Mouse (Mus musculus) embryonic facial prominence, embryonic 12.5 days (tissue): Measurements from ENCODE around the gene Gm11032. TPM values are rescaled to one million over a fixed set of nuclear protein-coding genes. Genes with fewer than 3 reads are reported as not detected.
"Not testable (repeated sequence)": the region's sequence is repeated elsewhere in the genome, so short reads cannot be mapped to it uniquely, and the experiment has no call there.

Source experiments
- ATAC-seq: fragments of 200-750 bp; cut with Nextera tagmentation; 2 replicates; pipeline ENCODE4 v1.8.0; 2017; ENCODE audit not compliant: insufficient number of reproducible peaks, insufficient read depth, low FRiP score, low TSS enrichment
- H3K27ac ChIP-seq: fragments of 300-500 bp; sonication (generic); 2 replicates; pipeline ENCODE4 v1.5.1; 2016; ENCODE audit warnings: mild to moderate bottlenecking
- H3K27me3 ChIP-seq: fragments of 300-500 bp; sonication (generic); 2 replicates; pipeline ENCODE4 v1.6.1; 2016; ENCODE audit warnings: mild to moderate bottlenecking, moderate library complexity
- H3K36me3 ChIP-seq: fragments of 300-500 bp; sonication (generic); 2 replicates; pipeline ENCODE4 v1.6.1; 2016; ENCODE audit warnings: mild to moderate bottlenecking
- H3K4me1 ChIP-seq: fragments of 300-500 bp; sonication (generic); 2 replicates; pipeline ENCODE4 v1.6.1; 2016
- H3K4me2 ChIP-seq: fragments of 300-500 bp; sonication (generic); replicated peaks from 2 replicates; pipeline ENCODE4 v1.6.1; 2016; ENCODE audit warnings: mild to moderate bottlenecking, moderate library complexity
- H3K4me3 ChIP-seq: fragments of 300-500 bp; sonication (generic); 2 replicates; pipeline ENCODE4 v1.5.1; 2016; ENCODE audit warnings: mild to moderate bottlenecking
- H3K9ac ChIP-seq: fragments of 300-500 bp; sonication (generic); 2 replicates; pipeline ENCODE4 v1.6.1; 2016; ENCODE audit warnings: mild to moderate bottlenecking, moderate library complexity
- H3K9me3 ChIP-seq: fragments of 300-500 bp; sonication (generic); 2 replicates; pipeline ENCODE4 v1.6.1; 2016; ENCODE audit warnings: mild to moderate bottlenecking, moderate library complexity
- WGBS: fragments of 180-500 bp; shearing (Covaris S2); methylation state at CpG from one replicate; pipeline ENCODE4 v1.1.7; 2016; 5-methylcytosine and 5-hydroxymethylcytosine counted together
- polyA plus RNA-seq: library from polyadenylated mRNA; unstranded; fragments of >200 nt; fragmentation: Nextera tagmentation; extraction: Ambion mirVana; gene quantifications from 2 replicates; pipeline ENCODE4 v1.2.1, GENCODE M21; 2016

Gene Gm11032
- polyA plus RNA-seq, 1 experiment from 2014 or later = not detected

GRCm38 (mm10) chr11:4629861-4630280 lies 10.0 kb downstream of the Gm11032 start:
- ATAC-seq = no peak
- Histone ChIP-seq H3K4me1 (peaks cover 10% of the 10 kb centered on the region; the same call in 1 of the 2 replicates), H3K27ac (peak overlapping the region; percentile 8; the same call in 1 of the 2 replicates), H3K36me3 (no peaks in the 10 kb centered on the region), H3K27me3 (no peaks in the 10 kb centered on the region), H3K4me2 (no peak overlapping the region), H3K9me3 (no peaks in the 10 kb centered on the region), H3K4me3 (no peak overlapping the region), H3K9ac (no peak overlapping the region)
- 15% methylated on average over 8 of the region's 8 CpGs for WGBS

- 50% methylated on average over 2 of the region's 2 CpGs for WGBS
- no peak for ATAC-seq
- Histone ChIP-seq H3K4me1 (peaks cover 14% of the 10 kb centered on the region), H3K27me3 (no peaks in the 10 kb centered on the region), H3K4me2 (no peak overlapping the region), H3K36me3 (no peaks in the 10 kb centered on the region), H3K4me3 (no peak overlapping the region), H3K9me3 (no peaks in the 10 kb centered on the region), H3K9ac (no peak overlapping the region), H3K27ac (no peak overlapping the region)
Observed at GRCm38 (mm10) chr11:4633420-4633819, 13.6 kb downstream of the Gm11032 start.

GRCm38 (mm10) chr11:4634395-4634794 lies 14.5 kb downstream of the Gm11032 start:
- H3K9ac ChIP-seq = no peak overlapping the region
- no peaks in the 10 kb centered on the region for H3K36me3 ChIP-seq
- WGBS = 63% methylated on average over 5 of the region's 5 CpGs
- no peak overlapping the region for H3K4me2 ChIP-seq
- H3K4me3 ChIP-seq = no peak overlapping the region
- H3K9me3 ChIP-seq = no peaks in the 10 kb centered on the region
- no peak for ATAC-seq
- peaks cover 19% of the 10 kb centered on the region for H3K4me1 ChIP-seq
- H3K27me3 ChIP-seq = no peaks in the 10 kb centered on the region
- H3K27ac ChIP-seq = no peak overlapping the region

DNA sequence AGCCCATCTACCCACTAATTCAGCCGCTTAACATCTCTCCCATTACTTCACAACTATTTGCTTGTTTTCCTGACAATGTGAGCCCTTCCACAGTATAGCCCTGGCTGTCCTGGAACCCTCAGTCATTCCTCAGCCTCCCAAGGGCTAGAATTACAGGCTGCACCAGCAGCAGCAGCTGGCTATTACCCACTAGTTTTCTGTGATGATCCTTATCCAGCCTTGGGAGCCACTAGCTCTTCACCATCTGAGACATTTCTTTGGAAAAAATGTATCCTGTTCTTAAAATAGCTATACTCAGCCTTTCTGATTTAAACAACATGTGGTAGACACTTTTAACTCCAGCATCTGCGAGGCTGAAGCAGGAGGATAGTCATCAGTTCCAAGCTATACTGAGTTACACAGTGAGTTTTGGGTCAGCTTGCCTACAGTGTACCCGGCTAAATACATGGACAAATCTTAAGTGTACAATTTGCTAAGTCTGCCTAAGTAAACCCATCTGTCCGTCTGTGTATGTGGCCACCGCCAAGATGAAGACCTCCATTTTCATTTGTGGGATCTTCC lies 17.0 kb downstream of the Gm11032 start:
- H3K4me1 ChIP-seq = peaks cover 8% of the 10 kb centered on the region
- WGBS = 45% methylated on average over 5 of the region's 5 CpGs
- peak overlapping the region; percentile 41; the same call in 1 of the 2 replicates for H3K27ac ChIP-seq
- no peak for ATAC-seq
- peaks cover 8% of the 10 kb centered on the region for H3K36me3 ChIP-seq
- H3K4me2 ChIP-seq = peak overlapping the region; percentile 85
- no peaks in the 10 kb centered on the region for H3K9me3 ChIP-seq
- H3K9ac ChIP-seq = no peak overlapping the region
- no peaks in the 10 kb centered on the region for H3K27me3 ChIP-seq
- peak overlapping the region; percentile 75 for H3K4me3 ChIP-seq

DNA sequence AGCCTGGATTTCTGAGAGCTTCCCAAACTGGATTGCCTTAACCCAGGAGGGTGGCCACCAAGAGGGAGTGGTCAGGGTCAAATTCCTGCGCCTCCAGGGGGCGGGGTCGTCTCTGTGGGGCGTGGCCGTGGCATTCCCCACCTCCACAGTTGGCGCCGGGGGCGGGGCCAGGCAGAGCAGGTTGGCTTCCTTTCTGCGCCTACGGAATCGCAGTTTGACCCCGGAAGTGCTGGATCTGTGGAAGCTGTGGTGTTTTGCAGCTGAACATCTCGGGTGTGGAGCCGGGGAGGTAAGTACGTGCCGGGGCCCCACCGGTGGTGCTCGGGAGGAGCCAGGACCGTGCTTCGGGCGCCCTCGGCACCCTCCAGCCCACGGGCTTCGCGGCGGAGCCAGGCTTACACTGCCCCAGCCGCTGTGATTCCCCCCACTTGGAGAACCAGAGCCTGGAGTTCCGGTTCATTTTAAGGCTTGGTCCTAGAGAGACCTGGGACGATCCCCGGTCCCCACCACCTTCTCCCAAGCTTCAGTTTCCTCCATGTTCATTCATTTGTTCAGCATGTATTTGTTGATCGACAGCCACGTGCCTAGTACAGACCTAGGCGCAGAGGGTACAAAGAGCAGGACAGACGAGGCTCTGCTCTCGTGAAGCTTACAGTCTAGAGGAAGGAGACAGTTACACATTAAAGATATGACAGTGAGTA lies 17.8 kb downstream of the Gm11032 start, which contains the start of gene Ascc2:
Gene Ascc2 (plus strand): TSS at position 214 of the 701 bp plus-strand sequence.
- H3K4me1 ChIP-seq = peaks cover 8% of the 10 kb centered on the region
- H3K36me3 ChIP-seq = peaks cover 8% of the 10 kb centered on the region
- peak within 1 kb of the TSS; percentile 63 for H3K9ac ChIP-seq
- peak within 1 kb of the TSS; percentile 41 for H3K27ac ChIP-seq
- no peaks in the 10 kb centered on the region for H3K9me3 ChIP-seq
- H3K4me3 ChIP-seq = peak within 1 kb of the TSS; percentile 75
- H3K4me2 ChIP-seq = peak within 1 kb of the TSS; percentile 85
- peak; percentile 79 for ATAC-seq
- whole genome bisulfite sequencing = under 1% methylated on average over 35 of the region's 35 CpGs
- no peaks in the 10 kb centered on the region for H3K27me3 ChIP-seq

DNA sequence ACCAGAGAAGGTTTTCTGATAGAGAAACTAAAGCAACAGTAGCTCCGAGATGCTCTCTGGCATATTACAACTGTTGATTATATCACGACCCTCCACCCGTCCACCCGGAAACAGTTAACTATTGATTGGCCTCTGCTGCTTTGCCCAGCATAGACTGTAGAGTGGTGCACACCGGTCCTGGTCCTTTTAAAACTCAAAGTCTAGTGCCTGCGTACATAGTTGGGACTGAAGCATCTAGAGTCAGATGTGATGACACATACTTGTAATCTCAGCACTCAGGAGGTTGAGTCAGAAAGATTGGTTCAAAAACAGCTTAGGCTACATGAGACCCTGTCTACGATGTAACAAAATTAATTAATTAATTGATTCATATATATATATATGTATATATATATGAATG lies 18.4 kb downstream of the Gm11032 start:
- no peaks in the 10 kb centered on the region for H3K27me3 ChIP-seq
- H3K27ac ChIP-seq = no peak overlapping the region
- WGBS = 23% methylated on average over 7 of the region's 7 CpGs
- peak overlapping the region; percentile 63 for H3K9ac ChIP-seq
- H3K36me3 ChIP-seq = peaks cover 8% of the 10 kb centered on the region
- no peaks in the 10 kb centered on the region for H3K9me3 ChIP-seq
- peak overlapping the region; percentile 75 for H3K4me3 ChIP-seq
- H3K4me2 ChIP-seq = peak overlapping the region; percentile 85
- no peak for ATAC-seq
- peaks cover 8% of the 10 kb centered on the region for H3K4me1 ChIP-seq

GRCm38 (mm10) chr11:4641185-4641584 lies 21.3 kb downstream of the Gm11032 start:
- H3K9ac ChIP-seq = no peak overlapping the region
- no peaks in the 10 kb centered on the region for H3K27me3 ChIP-seq
- no peak for ATAC-seq
- peaks cover 8% of the 10 kb centered on the region for H3K4me1 ChIP-seq
- no peak overlapping the region for H3K27ac ChIP-seq
- no peak overlapping the region for H3K4me3 ChIP-seq
- no peaks in the 10 kb centered on the region for H3K9me3 ChIP-seq
- no peak overlapping the region for H3K4me2 ChIP-seq
- peaks cover 14% of the 10 kb centered on the region for H3K36me3 ChIP-seq

DNA sequence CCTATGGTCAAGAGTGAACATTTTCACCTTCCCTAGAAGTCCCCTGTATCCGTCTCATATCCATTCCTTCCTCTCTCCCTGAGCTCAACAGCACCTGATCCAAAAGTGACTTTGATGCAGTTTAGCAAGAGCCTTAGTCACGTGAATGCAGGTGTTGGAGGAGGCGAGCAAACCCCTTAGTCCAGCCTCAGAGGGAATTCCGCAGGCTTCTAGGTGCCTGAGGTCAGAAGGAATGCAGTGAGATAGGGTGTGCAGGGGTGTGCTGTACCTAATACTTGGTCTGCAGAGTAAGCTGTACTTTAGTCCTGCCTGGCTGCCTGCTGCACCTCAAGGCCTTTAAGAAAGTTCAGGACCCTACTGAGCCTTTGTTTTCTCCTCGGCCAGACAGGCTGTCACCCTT lies 23.9 kb downstream of the Gm11032 start:
- Histone ChIP-seq H3K4me2 (no peak overlapping the region), H3K9ac (no peak overlapping the region), H3K9me3 (no peaks in the 10 kb centered on the region), H3K27ac (no peak overlapping the region), H3K4me1 (peaks cover 2% of the 10 kb centered on the region; the same call in 1 of the 2 replicates), H3K36me3 (peaks cover 31% of the 10 kb centered on the region), H3K27me3 (no peaks in the 10 kb centered on the region), H3K4me3 (no peak overlapping the region)
- WGBS = 69% methylated on average over 5 of the region's 5 CpGs
- no peak for ATAC-seq

DNA sequence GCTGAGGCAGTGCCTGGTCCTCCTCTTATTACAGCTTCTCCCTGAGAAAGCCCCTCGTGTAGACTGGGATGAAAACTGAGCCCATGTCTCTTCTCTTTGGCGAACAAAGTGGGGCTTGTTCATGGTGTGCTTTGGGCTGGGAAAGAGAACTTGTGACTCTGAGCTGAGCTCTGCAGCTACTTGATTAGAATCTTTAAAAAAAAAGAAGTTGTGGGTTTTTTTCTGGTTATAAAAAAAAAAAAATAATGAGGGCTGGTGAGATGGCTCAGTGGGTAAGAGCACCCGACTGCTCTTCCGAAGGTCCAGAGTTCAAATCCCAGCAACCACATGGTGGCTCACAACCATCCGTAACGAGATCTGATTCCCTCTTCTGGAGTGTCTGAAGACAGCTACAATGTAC lies 25.3 kb downstream of the Gm11032 start:
- H3K27ac ChIP-seq, H3K4me3 ChIP-seq, H3K9ac ChIP-seq, H3K27me3 ChIP-seq, H3K4me2 ChIP-seq, H3K9me3 ChIP-seq, ATAC-seq, H3K4me1 ChIP-seq: not testable (repeated sequence)
- peaks cover 44% of the 10 kb centered on the region for H3K36me3 ChIP-seq
- WGBS = 87% methylated on average over 6 of the region's 6 CpGs

GRCm38 (mm10) chr11:4646409-4646808 lies 26.5 kb downstream of the Gm11032 start:
- 85% methylated on average over 9 of the region's 9 CpGs for WGBS
- Histone ChIP-seq H3K4me3 (no peak overlapping the region), H3K27me3 (no peaks in the 10 kb centered on the region), H3K27ac (no peak overlapping the region), H3K4me1 (no peaks in the 10 kb centered on the region), H3K36me3 (peaks cover 40% of the 10 kb centered on the region), H3K4me2 (no peak overlapping the region), H3K9ac (no peak overlapping the region), H3K9me3 (no peaks in the 10 kb centered on the region)
- ATAC-seq = no peak

GRCm38 (mm10) chr11:4659818-4660217 lies 40.0 kb downstream of the Gm11032 start:
- ATAC-seq = no peak
- no peak overlapping the region for H3K4me2 ChIP-seq
- H3K36me3 ChIP-seq = peaks cover 55% of the 10 kb centered on the region

DNA sequence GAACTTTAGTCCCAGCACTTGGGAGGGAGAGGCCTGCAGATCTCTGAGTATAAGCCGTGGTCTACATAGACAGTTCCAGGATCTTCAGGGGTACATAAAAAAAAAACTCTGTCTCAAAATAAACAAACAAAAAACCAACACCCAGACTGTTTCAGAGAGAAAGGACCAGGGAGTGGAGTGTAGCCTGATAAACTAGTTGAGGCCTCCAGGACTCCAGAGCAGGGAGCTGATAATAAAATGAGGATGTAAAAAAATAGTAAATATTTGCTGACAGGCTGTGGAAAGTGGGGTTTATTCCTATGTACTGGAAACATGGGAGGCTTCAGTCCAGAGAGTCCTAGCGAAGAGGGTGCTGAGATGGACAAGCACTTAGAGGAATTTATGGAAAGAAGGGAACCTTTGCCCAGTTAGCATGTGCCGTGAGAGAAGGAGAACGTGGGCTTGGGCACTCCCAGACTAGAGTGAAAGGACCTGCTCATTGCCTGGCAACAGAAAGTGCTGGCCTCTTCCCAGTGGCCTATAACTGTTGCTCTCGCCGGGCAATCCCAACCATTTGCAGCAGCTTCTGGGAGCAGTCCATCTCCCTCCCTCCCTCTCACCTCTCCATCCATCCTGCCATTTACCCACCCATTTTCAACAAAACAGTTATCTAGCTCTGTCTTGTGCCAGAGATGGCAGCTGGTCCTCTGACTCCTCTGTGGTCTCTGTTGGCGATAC lies 40.6 kb downstream of the Gm11032 start:
- Histone ChIP-seq H3K36me3 (peaks cover 48% of the 10 kb centered on the region), H3K27me3 (no peaks in the 10 kb centered on the region), H3K27ac (no peak overlapping the region), H3K9me3 (no peaks in the 10 kb centered on the region), H3K4me1 (no peaks in the 10 kb centered on the region), H3K4me3 (no peak overlapping the region), H3K4me2 (no peak overlapping the region), H3K9ac (no peak overlapping the region)
- 83% methylated on average over 7 of the region's 7 CpGs for WGBS
- ATAC-seq = no peak

More at GRCm38 (mm10) chr11:4659818-4660217, 40.0 kb downstream of the Gm11032 start:
- Histone ChIP-seq H3K27ac (no peak overlapping the region), H3K9me3 (no peaks in the 10 kb centered on the region), H3K9ac (no peak overlapping the region), H3K4me3 (no peak overlapping the region), H3K4me1 (no peaks in the 10 kb centered on the region), H3K27me3 (no peaks in the 10 kb centered on the region)
- 82% methylated on average over 1 of the region's 1 CpGs for WGBS
